Mouse (Mus musculus): ENCODE measurements around the gene Gm47959.

Gm47959 gene

DNA sequence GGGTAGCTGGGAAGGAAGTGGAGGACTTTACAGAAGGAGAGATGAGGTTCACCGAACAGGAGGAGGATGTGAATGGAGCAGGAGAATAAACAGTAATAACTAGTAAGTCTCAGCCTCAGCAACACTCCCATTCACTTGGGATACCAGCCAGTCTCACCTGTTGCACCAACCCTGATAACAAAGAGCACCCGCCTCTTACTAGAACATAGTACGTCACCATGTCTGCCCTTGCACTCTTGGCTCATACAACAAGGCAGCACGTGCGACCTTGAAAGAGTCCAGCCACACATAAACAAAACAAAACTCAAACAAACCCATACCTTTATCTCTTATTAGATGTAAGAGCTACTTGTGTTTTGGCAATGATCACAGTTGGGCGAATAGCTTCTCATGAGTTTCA lies 32.2 kb downstream of the Gm47959 start:
- DNase-seq (ENCODE audit: low read depth): no peak

DNA sequence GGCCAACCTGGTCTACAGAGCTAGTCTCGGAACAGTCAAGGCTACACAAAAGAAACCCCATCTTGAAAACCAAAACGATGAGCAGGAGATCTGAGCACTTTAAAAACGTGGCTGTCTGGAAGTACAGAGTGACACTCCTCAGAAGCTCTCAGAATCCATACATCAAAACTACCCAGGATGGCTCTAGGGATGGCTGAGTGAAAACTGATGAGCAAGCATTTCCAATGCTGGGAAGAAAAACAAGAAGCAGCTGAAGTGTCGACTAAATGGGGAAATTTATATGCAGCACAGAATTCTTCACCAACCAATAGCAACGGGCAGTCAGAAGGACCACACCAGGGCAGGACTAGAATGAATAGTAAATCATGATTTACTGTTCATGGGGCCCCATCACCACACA lies 34.2 kb downstream of the Gm47959 start:
- DNase-seq (ENCODE audit: low read depth): no peak

DNA sequence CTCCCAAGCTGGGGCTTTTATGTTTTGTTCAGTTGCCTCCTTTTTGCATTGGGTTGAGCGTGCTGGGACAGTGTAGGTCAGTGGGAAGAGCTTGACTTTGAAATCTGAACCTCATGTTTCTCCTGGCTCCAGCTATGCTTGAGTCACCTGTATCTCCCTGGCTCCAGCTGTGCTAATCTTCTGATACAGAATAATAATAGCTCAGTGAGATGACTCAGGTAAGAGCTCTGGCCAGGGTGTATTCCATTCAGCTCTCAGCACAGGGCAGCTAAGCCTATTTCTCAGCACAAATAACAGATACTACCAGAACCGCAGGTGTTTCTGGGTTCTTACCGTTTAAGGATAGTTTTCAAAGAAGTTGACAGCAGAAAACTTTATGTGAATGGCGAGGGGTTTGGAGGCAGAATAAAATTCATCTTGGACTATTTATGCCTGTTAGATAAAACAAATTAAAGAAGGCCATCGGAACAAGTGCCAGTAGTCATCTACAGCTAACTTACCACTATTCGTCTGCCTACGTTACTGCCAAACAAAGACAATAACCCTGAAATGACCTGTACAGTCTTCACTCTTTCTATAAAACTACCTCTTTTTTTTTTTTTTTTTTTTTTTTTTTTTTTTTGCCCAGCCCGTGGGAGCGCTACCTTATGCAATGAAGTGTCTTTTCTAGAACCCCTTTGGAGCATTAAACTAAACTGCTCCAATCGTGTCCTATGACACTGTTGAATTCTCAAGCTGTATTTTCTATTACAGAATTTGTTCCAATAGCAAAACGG lies 36.7 kb downstream of the Gm47959 start:
- DNase-seq (ENCODE audit: low read depth): no peak

DNA sequence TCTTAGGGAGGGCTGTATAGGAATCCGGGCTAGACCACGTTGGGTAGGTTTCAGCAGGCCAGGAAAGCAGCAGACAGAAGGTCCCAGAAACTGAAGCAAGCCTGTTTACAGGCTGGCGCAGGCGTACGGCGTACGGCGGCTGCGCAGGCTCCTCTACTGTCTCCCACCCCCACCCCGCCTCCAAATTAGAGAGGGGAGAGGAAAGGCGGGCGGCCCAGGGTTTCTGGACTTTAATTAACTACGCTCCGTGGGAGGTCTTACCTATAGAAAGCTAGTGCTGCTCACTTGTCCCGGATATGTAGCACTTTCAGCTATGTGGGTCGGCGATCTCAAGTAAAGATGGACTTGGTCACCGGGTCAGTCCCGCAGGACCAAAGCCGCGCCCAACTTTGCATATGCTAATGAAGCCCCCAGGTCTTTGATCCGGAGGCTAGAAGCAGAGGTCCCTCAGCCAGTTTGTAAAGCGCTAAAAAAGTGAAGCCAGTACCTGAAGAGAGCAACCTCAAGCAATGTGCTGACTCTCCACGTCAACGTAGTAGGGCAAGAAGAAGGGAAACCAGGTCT lies 37.8 kb downstream of the Gm47959 start, which contains the start of gene Slc19a3:
Gene Slc19a3 (minus strand): TSS at position 340 of the 564 bp plus-strand sequence.
- DNase-seq (ENCODE audit: low read depth): no peak

DNA sequence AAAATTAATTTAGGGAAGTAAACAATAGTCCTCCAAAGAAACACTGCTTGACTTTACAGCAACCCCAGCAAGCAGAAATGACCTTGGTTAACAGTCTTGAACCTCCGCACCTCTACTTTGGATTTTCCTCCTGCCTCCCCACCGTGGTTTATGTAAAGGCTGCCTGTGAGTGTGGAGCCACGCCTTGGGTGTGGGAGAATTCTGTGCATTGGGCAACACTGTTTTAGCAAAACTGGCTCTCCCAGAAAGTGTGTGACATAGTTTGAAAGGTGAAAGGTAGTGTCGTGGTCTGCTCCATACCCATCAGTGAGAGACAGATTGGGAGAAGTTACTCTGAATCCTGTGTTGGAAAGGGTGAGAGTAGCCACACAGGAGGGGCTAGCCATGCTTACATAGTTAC lies 38.7 kb downstream of the Gm47959 start:
- no peak for DNase-seq (ENCODE audit: low read depth)

DNA sequence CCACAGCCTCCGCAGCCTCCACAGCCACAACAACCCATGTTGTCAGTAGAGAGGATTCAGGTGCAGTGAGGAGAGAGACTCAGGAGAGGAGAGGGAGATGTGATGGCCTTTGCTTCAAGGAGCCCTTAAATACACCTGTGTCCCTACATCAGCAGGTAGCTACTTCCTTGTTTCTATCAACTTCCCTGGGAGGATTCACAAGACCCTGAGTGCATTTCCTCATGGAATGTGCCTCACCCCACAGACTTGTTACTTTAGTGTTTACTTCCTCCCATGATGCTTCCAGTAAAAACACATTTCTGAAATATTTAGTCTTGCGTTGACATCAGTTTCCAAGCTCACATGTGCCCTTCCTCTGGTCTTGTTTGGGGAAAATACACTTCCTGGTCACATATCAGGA lies 42.0 kb downstream of the Gm47959 start, which contains the start of gene Krtap28-10:
Gene Krtap28-10 (minus strand): TSS at position 101 of the 400 bp plus-strand sequence.
- DNase-seq (ENCODE audit: low read depth): no peak

DNA sequence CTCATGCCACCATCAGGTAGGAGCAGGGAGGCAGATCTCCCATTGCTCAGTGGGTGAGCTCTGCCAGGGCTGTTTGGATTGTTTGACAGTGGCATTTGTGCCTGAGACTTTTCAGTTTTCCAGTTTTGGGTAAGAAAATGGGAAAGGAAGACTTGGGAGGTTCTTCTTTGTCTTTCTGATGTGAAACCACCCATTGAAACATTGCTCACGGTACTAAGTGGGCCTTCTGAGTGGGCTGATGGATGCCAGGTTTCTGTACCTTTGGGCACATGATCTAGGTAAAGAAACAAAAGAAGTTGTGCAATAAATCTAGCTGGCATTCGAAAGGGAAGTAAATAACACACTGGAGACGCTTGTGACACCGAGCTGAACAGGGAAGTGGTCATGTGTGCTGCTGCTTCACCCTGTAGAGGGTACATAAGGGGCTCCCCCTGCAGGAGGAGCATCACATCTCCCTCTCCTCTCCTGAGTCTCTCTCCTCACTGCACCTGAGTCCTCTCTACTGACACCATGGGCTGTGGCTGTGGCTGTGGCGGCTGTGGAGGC lies 44.6 kb downstream of the Gm47959 start, which contains the start of gene Gm47969:
Gene Gm47969 (plus strand): TSS at position 51 of the 546 bp plus-strand sequence.
- no peak for DNase-seq (ENCODE audit: low read depth)
